Mouse (Mus musculus): ENCODE measurements around the gene Rbm42.

DNA sequence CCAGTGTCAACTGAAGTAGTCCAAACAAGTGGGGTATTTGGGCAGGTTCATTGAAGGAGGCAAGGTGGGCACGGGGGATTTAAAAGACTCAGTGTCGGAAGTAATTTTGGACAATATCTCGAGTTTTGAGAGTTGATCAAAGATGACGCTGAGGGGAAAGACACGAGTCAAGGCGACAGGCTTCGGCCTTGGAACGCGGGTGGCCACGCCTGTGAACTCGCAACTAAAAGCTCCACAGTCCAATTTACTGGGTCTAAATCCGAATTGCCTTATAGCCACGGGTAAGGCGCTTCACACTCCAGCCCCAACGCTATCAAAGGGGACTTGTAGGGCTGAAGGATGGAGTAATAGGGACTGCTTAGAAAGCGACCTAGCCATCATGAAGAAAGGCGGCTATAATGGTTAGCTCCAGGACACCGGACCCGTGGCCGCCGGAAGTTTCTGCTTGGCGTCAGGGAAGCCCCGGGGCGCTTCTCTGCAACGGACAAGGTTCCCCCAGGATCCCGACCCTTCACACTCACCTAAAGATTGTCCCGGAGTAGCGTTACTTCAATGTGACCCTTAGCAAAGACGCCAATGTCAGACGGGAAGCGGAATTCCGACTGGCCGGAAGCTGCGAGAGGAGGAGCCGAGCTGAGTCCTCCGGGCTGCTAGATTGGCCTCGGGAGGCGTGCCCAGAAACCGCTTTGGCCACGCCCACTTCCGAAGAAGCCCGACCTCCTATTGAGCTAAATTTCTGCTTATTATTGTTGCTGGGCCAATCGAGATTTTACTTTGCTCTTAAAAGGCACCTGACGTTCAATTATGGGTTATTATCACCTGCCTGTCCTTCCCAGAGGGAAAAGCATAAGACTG lies 24.4 kb downstream of the Rbm42 start, which contains the start of gene Cox6b1:
- no peak for TF ChIP-seq EP300 (IDR thresholded peaks at IDR 0.05; ENCODE audit: low read depth)
- no peak for TF ChIP-seq CTCF (IDR thresholded peaks at IDR 0.05; ENCODE audit: low read depth)

All from heart, postnatal 0 days (tissue).